31 mouse cellular contexts compared by ENCODE assay signal in genomic region chr2:170432152-170432551, GRCm38 (mm10). TPM values are rescaled to one million over a fixed set of nuclear protein-coding genes. Genes with fewer than 3 reads are reported as not detected.
DNase-seq lines count a peak whose midpoint lies in the region; ATAC-seq and TF ChIP-seq lines count a peak whose summit lies in the region.
"Had no signal": no experiment of that assay in that cellular context is flagged by ENCODE, and none has a peak within 500 bp of the region (broad histone marks: within the 10 kb centered on the region; RNA-seq: fewer than 3 reads in every experiment).

No protein-coding gene starts in this region.

- no peak overlapping the region for H3K4me2 ChIP-seq in embryonic facial prominence, embryonic 14.5 days (ENCODE audit: low read depth, low read length)
- no peak overlapping the region for H3K4me2 ChIP-seq in kidney, embryonic 15.5 days
- no peak overlapping the region for H3K4me2 ChIP-seq in midbrain, postnatal 0 days (ENCODE audit: low read depth, low read length, poor library complexity, severe bottlenecking)
- no peak overlapping the region for H3K4me2 ChIP-seq in midbrain, embryonic 13.5 days (replicated peaks)
- H3K4me2 ChIP-seq: embryonic facial prominence, embryonic 15.5 days; forebrain, embryonic 13.5 days; heart, embryonic 13.5 days; hindbrain, embryonic 14.5 days; limb, embryonic 12.5 days; liver, embryonic 11.5 days; neural tube, embryonic 15.5 days had no signal

- no peak for DNase-seq in embryonic facial prominence, embryonic 14.5 days (ENCODE audit: low spot score)
- no peak for DNase-seq in embryonic facial prominence, embryonic 10.5 days (ENCODE audit: low spot score)
- DNase-seq in kidney, adult 11 months: no peak
- DNase-seq in midbrain, postnatal 0 days (ENCODE audit: low spot score): no peak
- DNase-seq in B cell, adult 2 months: no peak
- no peak for DNase-seq in layer of hippocampus, postnatal 14 days (ENCODE audit: low spot score in 2 of 2)
- DNase-seq: adrenal gland, postnatal 25 days; cerebellum, adult 11-12 months; cerebellum, adult 9-11 months; gastrocnemius, postnatal 10 days; heart, postnatal 10 days; liver, postnatal 0 days; midbrain, embryonic 14.5 days; right cerebral cortex, adult 18-20 months; spleen, adult 18-20 months; thymus, adult 2 months; thymus, postnatal 36 days had no signal

- H3K4me1 ChIP-seq in embryonic facial prominence, embryonic 14.5 days (ENCODE audit: control insufficient read depth, insufficient read depth, low read length): no peaks in the 10 kb centered on the region
- peaks cover 12% of the 10 kb centered on the region for H3K4me1 ChIP-seq in embryonic facial prominence, embryonic 10.5 days
- no peaks in the 10 kb centered on the region for H3K4me1 ChIP-seq in kidney, embryonic 15.5 days
- H3K4me1 ChIP-seq in midbrain, postnatal 0 days (ENCODE audit: insufficient read depth, low read length): no peaks in the 10 kb centered on the region
- H3K4me1 ChIP-seq in midbrain, embryonic 13.5 days (replicated peaks): 0 out of 2 replicates have a peak, but pooled peaks cover 3% of the 10 kb centered on the region
- H3K4me1 ChIP-seq: heart, embryonic 13.5 days; limb, embryonic 12.5 days had no signal

- no peaks in the 10 kb centered on the region for H3K9me3 ChIP-seq in embryonic facial prominence, embryonic 14.5 days (ENCODE audit: control insufficient read depth, low read length)
- H3K9me3 ChIP-seq in embryonic facial prominence, embryonic 10.5 days: no peaks in the 10 kb centered on the region
- no peaks in the 10 kb centered on the region for H3K9me3 ChIP-seq in kidney, embryonic 15.5 days (replicated peaks)
- H3K9me3 ChIP-seq in midbrain, postnatal 0 days (ENCODE audit: low read length): no peaks in the 10 kb centered on the region
- H3K9me3 ChIP-seq in midbrain, embryonic 13.5 days: no peaks in the 10 kb centered on the region
- H3K9me3 ChIP-seq: embryonic facial prominence, embryonic 15.5 days; forebrain, embryonic 13.5 days; heart, embryonic 13.5 days; limb, embryonic 12.5 days; neural tube, embryonic 15.5 days had no signal

- H3K27me3 ChIP-seq in embryonic facial prominence, embryonic 14.5 days (replicated peaks; ENCODE audit: control insufficient read depth, insufficient read depth, low read length): no peaks in the 10 kb centered on the region
- 0 out of 2 replicates have a peak, but pooled peaks cover 13% of the 10 kb centered on the region for H3K27me3 ChIP-seq in embryonic facial prominence, embryonic 10.5 days (replicated peaks; ENCODE audit: low read depth, poor library complexity, severe bottlenecking)
- no peaks in the 10 kb centered on the region for H3K27me3 ChIP-seq in kidney, embryonic 15.5 days
- no peaks in the 10 kb centered on the region for H3K27me3 ChIP-seq in midbrain, postnatal 0 days (ENCODE audit: insufficient read depth, low read length)
- no peaks in the 10 kb centered on the region for H3K27me3 ChIP-seq in midbrain, embryonic 13.5 days
- H3K27me3 ChIP-seq: embryonic facial prominence, embryonic 15.5 days had no signal

- 56% methylated on average over 6 of the region's 6 CpGs for WGBS in embryonic facial prominence, embryonic 14.5 days
- WGBS in embryonic facial prominence, embryonic 10.5 days: 56% methylated on average over 6 of the region's 6 CpGs
- 53% methylated on average over 6 of the region's 6 CpGs for WGBS in kidney, embryonic 15.5 days
- WGBS in midbrain, postnatal 0 days: 52% methylated on average over 6 of the region's 6 CpGs
- WGBS in midbrain, embryonic 13.5 days: 53% methylated on average over 6 of the region's 6 CpGs

- H3K9ac ChIP-seq in embryonic facial prominence, embryonic 14.5 days (ENCODE audit: low read depth, low read length): no peak overlapping the region
- H3K9ac ChIP-seq in kidney, embryonic 15.5 days: no peak overlapping the region
- H3K9ac ChIP-seq in midbrain, postnatal 0 days (replicated peaks; ENCODE audit: low read length, poor library complexity, severe bottlenecking): no peak overlapping the region
- H3K9ac ChIP-seq in midbrain, embryonic 13.5 days (replicated peaks): no peak overlapping the region
- H3K9ac ChIP-seq: embryonic facial prominence, embryonic 15.5 days; forebrain, embryonic 13.5 days; heart, embryonic 13.5 days; hindbrain, embryonic 14.5 days; limb, embryonic 12.5 days; liver, postnatal 0 days; neural tube, embryonic 15.5 days had no signal

- H3K27ac ChIP-seq in embryonic facial prominence, embryonic 14.5 days (replicated peaks; ENCODE audit: low read depth, low read length): no peak overlapping the region
- no peak overlapping the region for H3K27ac ChIP-seq in embryonic facial prominence, embryonic 10.5 days (replicated peaks)
- H3K27ac ChIP-seq in kidney, embryonic 15.5 days: no peak overlapping the region
- H3K27ac ChIP-seq in midbrain, postnatal 0 days (ENCODE audit: low read depth, low read length): no peak overlapping the region
- no peak overlapping the region for H3K27ac ChIP-seq in midbrain, embryonic 13.5 days
- H3K27ac ChIP-seq: embryonic facial prominence, embryonic 15.5 days; forebrain, embryonic 13.5 days; heart, embryonic 13.5 days; hindbrain, embryonic 14.5 days; left cerebral cortex, adult 2 months; limb, embryonic 12.5 days; macrophage; neural tube, embryonic 15.5 days had no signal

- H3K4me3 ChIP-seq in embryonic facial prominence, embryonic 14.5 days (ENCODE audit: low read depth, low read length): no peak overlapping the region
- H3K4me3 ChIP-seq in embryonic facial prominence, embryonic 10.5 days: no peak overlapping the region
- no peak overlapping the region for H3K4me3 ChIP-seq in kidney, embryonic 15.5 days (replicated peaks)
- H3K4me3 ChIP-seq in midbrain, postnatal 0 days (ENCODE audit: low read depth, low read length): no peak overlapping the region
- H3K4me3 ChIP-seq in midbrain, embryonic 13.5 days (replicated peaks): no peak overlapping the region
- H3K4me3 ChIP-seq: embryonic facial prominence, embryonic 15.5 days; forebrain, embryonic 13.5 days; heart, embryonic 13.5 days; left cerebral cortex, adult 2 months; limb, embryonic 12.5 days; neural tube, embryonic 15.5 days had no signal

- TF ChIP-seq CTCF in midbrain, postnatal 0 days (IDR thresholded peaks at IDR 0.05): peak; percentile 17; the same call in 1 of the 2 replicates

- 0 out of 2 replicates have a peak, but pooled peaks have one; percentile 41 for ATAC-seq in embryonic facial prominence, embryonic 14.5 days (ENCODE audit: low read depth)
- ATAC-seq in kidney, embryonic 15.5 days (replicated peaks; ENCODE audit: low FRiP score): 0 out of 2 replicates have a peak, but pooled peaks have one; percentile 69
- no peak for ATAC-seq in midbrain, postnatal 0 days (ENCODE audit: low FRiP score)
- no peak for ATAC-seq in midbrain, embryonic 13.5 days
- ATAC-seq: forebrain, embryonic 13.5 days; intestine, embryonic 16.5 days; liver, postnatal 0 days had no signal

- H3K36me3 ChIP-seq in embryonic facial prominence, embryonic 14.5 days (ENCODE audit: control insufficient read depth, insufficient read depth, low read length): no peaks in the 10 kb centered on the region
- H3K36me3 ChIP-seq in embryonic facial prominence, embryonic 10.5 days (replicated peaks): no peaks in the 10 kb centered on the region
- no peaks in the 10 kb centered on the region for H3K36me3 ChIP-seq in kidney, embryonic 15.5 days
- no peaks in the 10 kb centered on the region for H3K36me3 ChIP-seq in midbrain, postnatal 0 days (ENCODE audit: insufficient read depth, low read length)
- H3K36me3 ChIP-seq in midbrain, embryonic 13.5 days: no peaks in the 10 kb centered on the region
- H3K36me3 ChIP-seq: embryonic facial prominence, embryonic 15.5 days; heart, embryonic 13.5 days; limb, embryonic 12.5 days; neural tube, embryonic 15.5 days had no signal

RNA-seq across cellular contexts. Expression of gene Bcas1, which starts 4.5 kb away (rescaled TPM):
- polyA plus RNA-seq in embryonic facial prominence, embryonic 14.5 days (2014; fragmentation: Nextera tagmentation; extraction: Ambion mirVana): 0.90 and 2.5 TPM in 2 replicates
- 0.92 and 1.2 TPM in 2 replicates for polyA plus RNA-seq in embryonic facial prominence, embryonic 10.5 days (2016; fragmentation: Nextera tagmentation; extraction: Ambion mirVana)
- polyA plus RNA-seq in kidney, embryonic 15.5 days (2015; fragmentation: Nextera tagmentation; extraction: Ambion mirVana): 0.58 and 1.7 TPM in 2 replicates
- 9.4 and 9.6 TPM in 2 replicates for total RNA-seq in midbrain, postnatal 0 days (2014; rRNA removed)
- polyA plus RNA-seq in midbrain, postnatal 0 days (2015; fragmentation: Nextera tagmentation; extraction: Ambion mirVana): 7.5 and 8.5 TPM in 2 replicates
- 8.3 and 9.1 TPM in 2 replicates for polyA plus RNA-seq in midbrain, embryonic 13.5 days (2015; fragmentation: Nextera tagmentation; extraction: Ambion mirVana)
- 100 to 1,000 TPM; 121 to 123 TPM for total RNA-seq in layer of hippocampus, postnatal 14 days (2021)
- total RNA-seq: hematopoietic stem cell, adult 5-6 weeks; megakaryocyte-erythroid progenitor cell, adult 5-6 weeks had no signal
- polyA plus RNA-seq: macrophage had no signal

Comparison
In these comparisons a context has a peak if more than half of its experiments do, and no peak if none do; other contexts are left out.
1. ATAC-seq: peak in embryonic facial prominence, embryonic 14.5 days (single experiment) and kidney, embryonic 15.5 days (single experiment); none in midbrain, postnatal 0 days (single experiment) and midbrain, embryonic 13.5 days (single experiment).